Mouse (Mus musculus) liver, embryonic 11.5 days (tissue): Measurements from ENCODE around the gene Tmem120b. TPM values are rescaled to one million over a fixed set of nuclear protein-coding genes. Genes with fewer than 3 reads are reported as not detected.
A peak's percentile ranks its signal among the peaks of the same experiment; 100 is the strongest.

Experiments used
- ATAC-seq: fragments of 200-750 bp; cut with Nextera tagmentation; replicated peaks from 2 replicates; pipeline ENCODE4 v1.8.0; 2017; ENCODE audit warnings: moderate number of reproducible peaks, mild to moderate bottlenecking, moderate TSS enrichment, moderate library complexity; ENCODE audit not compliant: low FRiP score
- DNase-seq: peaks from one replicate; pipeline ENCODE4 v3.0.0-alpha.2; 2017; ENCODE audit warnings: low spot score
- H3K27ac ChIP-seq: fragments of 300-500 bp; sonication (generic); 2 replicates; pipeline ENCODE4 v1.5.1; 2014; ENCODE audit warnings: mild to moderate bottlenecking, low read depth, low read length, control low read depth
- H3K27me3 ChIP-seq: fragments of 300-500 bp; sonication (generic); replicated peaks from 2 replicates; pipeline ENCODE4 v1.6.1; 2014; ENCODE audit warnings: low read length, mixed read lengths; ENCODE audit not compliant: control insufficient read depth, insufficient read depth
- H3K36me3 ChIP-seq: fragments of 300-500 bp; sonication (generic); 2 replicates; pipeline ENCODE4 v1.6.1; 2014; ENCODE audit warnings: mild to moderate bottlenecking, low read length, moderate library complexity, mixed read lengths; ENCODE audit not compliant: control insufficient read depth, insufficient read depth
- H3K4me1 ChIP-seq: fragments of 300-500 bp; sonication (generic); replicated peaks from 2 replicates; pipeline ENCODE4 v1.6.1; 2014; ENCODE audit warnings: low read length, mixed read lengths; ENCODE audit not compliant: control insufficient read depth, insufficient read depth
- H3K4me2 ChIP-seq: fragments of 300-500 bp; sonication (generic); 2 replicates; pipeline ENCODE4 v1.6.1; 2014; ENCODE audit warnings: mild to moderate bottlenecking, control low read depth, moderate library complexity
- H3K4me3 ChIP-seq: fragments of 300-500 bp; sonication (generic); 2 replicates; pipeline ENCODE4 v1.5.1; 2014; ENCODE audit warnings: low read depth, low read length, control low read depth
- H3K9ac ChIP-seq: fragments of 300-500 bp; sonication (generic); 2 replicates; pipeline ENCODE4 v1.6.1; 2014; ENCODE audit warnings: low read depth, low read length, control low read depth
- H3K9me3 ChIP-seq: fragments of 300-500 bp; sonication (generic); 2 replicates; pipeline ENCODE4 v1.6.1; 2016; ENCODE audit warnings: low read length, inconsistent platforms, mixed read lengths; ENCODE audit not compliant: control insufficient read depth
- WGBS: fragments of 180-500 bp; shearing (Covaris S2); extraction: QIAGEN DNeasy Blood & Tissue Kit; methylation state at CpG from one replicate; pipeline ENCODE4 v1.1.7; 2014; 5-methylcytosine and 5-hydroxymethylcytosine counted together
- polyA plus RNA-seq: library from polyadenylated mRNA; unstranded; fragments of >200 nt; fragmentation: Nextera tagmentation; extraction: Ambion mirVana; gene quantifications from 2 replicates; pipeline ENCODE4 v1.2.1, GENCODE M21; 2014

Gene Tmem120b
- polyA plus RNA-seq, result 24.3 and 24.8 TPM in 2 replicates

DNA sequence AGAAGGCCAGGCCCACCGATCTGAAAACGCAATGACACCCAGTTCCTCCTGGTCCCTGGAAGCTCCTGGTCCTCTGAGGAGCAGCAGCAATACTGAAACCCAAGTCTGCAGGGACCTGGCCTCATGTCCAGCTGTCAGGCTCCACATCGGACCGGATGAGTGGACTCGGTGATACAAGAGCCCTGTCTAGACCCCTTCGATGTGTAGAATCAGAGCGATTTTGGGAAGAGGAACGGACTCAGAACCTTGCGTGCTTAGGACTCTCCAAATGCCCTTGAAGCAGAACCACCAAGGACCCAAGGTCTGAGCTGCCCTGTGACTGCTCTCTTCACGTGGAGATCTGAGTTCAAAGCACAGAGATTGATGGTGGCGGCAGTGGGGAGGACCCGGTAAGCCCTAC is at the start of gene Tmem120b:
TSS of gene Tmem120b (plus strand) at position 301 of the 400 bp plus-strand sequence.
- Histone ChIP-seq H3K9me3 (no peaks in the 10 kb centered on the region), H3K9ac (no peak within 1 kb of the TSS), H3K4me2 (no peak within 1 kb of the TSS), H3K27ac (no peak within 1 kb of the TSS), H3K27me3 (no peaks in the 10 kb centered on the region), H3K4me3 (no peak within 1 kb of the TSS), H3K4me1 (no peaks in the 10 kb centered on the region), H3K36me3 (no peaks in the 10 kb centered on the region)
- no peak for DNase-seq
- ATAC-seq, result no peak
- 82% methylated on average over 12 of the region's 12 CpGs for WGBS

DNA sequence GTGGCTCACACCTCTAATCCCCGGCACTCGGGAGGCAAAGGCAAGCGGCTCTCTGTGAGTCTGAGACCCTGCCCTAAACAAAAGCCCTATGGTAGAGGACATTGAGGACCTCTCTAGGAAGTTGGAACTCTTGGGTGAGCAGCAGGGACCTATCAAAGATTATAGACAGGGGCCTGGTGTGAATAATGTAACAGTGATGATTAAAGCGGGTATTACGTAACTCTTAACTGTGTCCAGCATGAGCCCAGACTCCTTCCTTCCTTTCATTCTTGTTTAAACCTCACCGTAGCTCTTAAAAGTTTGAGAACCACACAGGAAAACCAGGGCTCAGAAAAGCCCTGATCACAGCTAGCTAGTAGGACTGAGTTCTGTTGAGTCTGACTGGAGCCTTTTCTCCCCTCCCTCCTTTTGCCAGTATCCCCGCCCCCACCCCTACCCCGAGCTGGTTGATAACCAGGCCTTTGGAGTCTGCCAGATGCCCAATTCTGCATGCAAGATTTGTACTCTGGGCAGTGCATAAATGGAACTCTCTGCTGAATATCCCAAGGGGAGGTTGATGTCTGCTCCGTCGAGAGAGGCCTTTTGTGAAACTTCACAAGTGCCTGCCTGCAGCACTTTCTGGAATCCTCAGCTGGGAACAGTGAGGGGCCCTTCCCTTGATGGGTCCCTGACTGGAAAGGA is 48.7 kb upstream of the Tmem120b start:
- H3K36me3 ChIP-seq, result no peaks in the 10 kb centered on the region
- peaks cover 32% of the 10 kb centered on the region for H3K4me1 ChIP-seq
- H3K9me3 ChIP-seq, result no peaks in the 10 kb centered on the region
- H3K4me2 ChIP-seq, result peak overlapping the region; percentile 23
- H3K9ac ChIP-seq, result peak overlapping the region; percentile 22; the same call in 1 of the 2 replicates
- DNase-seq, result no peak
- peak overlapping the region; percentile 62; the same call in 1 of the 2 replicates for H3K27ac ChIP-seq
- H3K27me3 ChIP-seq, result no peaks in the 10 kb centered on the region
- ATAC-seq, result no peak
- 45% methylated on average over 10 of the region's 10 CpGs for WGBS
- H3K4me3 ChIP-seq, result no peak overlapping the region

DNA sequence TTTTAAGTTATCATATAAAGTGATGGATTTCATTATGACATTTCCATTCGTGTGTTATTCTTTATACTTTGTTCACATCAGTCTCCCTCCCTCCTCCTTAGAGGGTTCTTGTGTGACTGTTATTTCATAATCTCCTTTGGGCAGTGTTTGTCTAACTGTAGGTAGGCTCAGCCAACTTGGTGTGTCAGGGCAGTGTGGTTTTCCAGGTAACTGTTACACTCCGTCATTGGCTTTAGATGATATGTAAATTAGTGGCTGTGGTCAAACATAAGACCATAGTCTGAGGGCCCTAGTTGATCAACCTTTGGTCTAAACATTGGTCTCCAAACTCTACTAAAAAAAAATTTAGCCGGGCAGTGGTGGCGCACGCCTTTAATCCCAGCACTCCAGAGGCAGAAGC is 47.8 kb upstream of the Tmem120b start:
- Histone ChIP-seq H3K4me3 (no peak overlapping the region), H3K27ac (no peak overlapping the region), H3K9me3 (no peaks in the 10 kb centered on the region), H3K4me1 (peaks cover 31% of the 10 kb centered on the region), H3K9ac (no peak overlapping the region), H3K36me3 (no peaks in the 10 kb centered on the region), H3K27me3 (no peaks in the 10 kb centered on the region), H3K4me2 (no peak overlapping the region)
- DNase-seq (no peak), ATAC-seq (no peak)
- 82% methylated on average over 5 of the region's 5 CpGs for WGBS

DNA sequence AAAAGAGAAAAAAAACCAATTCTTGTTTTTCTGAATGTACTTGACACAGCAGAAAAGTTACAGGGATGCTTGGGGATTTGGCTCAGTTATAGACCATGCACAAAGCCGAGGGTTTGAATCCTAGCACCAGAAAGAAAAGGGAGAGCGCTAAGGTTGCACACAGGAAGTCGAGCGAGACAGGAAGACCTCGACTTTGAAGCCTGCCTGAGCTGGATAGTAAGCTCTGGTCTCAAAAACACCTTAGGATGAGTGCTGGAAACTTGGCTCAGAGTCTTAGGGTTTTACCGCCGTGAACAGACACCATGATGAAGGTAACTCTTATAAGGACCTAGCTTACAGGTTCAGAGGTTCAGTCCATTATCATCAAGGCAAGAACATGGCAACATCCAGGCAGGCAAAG is 46.8 kb upstream of the Tmem120b start:
- Histone ChIP-seq H3K4me3 (no peak overlapping the region), H3K27me3 (no peaks in the 10 kb centered on the region), H3K36me3 (no peaks in the 10 kb centered on the region), H3K9ac (no peak overlapping the region), H3K4me2 (no peak overlapping the region), H3K9me3 (no peaks in the 10 kb centered on the region), H3K4me1 (peaks cover 24% of the 10 kb centered on the region), H3K27ac (no peak overlapping the region)
- ATAC-seq (no peak), DNase-seq (no peak)
- 71% methylated on average over 7 of the region's 7 CpGs for WGBS

DNA sequence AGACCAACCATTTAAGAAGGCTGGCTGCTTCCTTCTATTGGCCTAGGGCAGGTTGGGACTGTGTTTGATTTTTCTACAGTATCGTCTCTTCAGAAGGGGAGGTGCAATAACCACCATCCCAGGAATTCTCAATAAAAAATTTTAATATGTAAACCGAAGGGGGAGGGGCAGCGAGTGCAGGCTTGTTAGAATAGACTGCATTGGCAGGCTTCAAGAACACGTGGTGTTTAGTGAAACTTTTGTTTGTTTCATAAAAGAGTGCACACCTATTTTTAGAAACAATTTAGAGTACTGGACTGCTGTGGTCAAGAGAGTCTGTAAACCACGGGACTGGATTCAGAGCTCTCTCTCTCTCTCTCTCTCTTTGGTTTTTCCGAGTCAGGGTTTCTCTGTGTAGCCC is 45.2 kb upstream of the Tmem120b start:
- Histone ChIP-seq H3K27ac (no peak overlapping the region), H3K36me3 (no peaks in the 10 kb centered on the region), H3K4me3 (no peak overlapping the region), H3K27me3 (no peaks in the 10 kb centered on the region), H3K4me1 (peaks cover 23% of the 10 kb centered on the region), H3K9me3 (no peaks in the 10 kb centered on the region), H3K9ac (no peak overlapping the region), H3K4me2 (no peak overlapping the region)
- DNase-seq (no peak), ATAC-seq (no peak)
- WGBS, result 67% methylated on average over 6 of the region's 6 CpGs

DNA sequence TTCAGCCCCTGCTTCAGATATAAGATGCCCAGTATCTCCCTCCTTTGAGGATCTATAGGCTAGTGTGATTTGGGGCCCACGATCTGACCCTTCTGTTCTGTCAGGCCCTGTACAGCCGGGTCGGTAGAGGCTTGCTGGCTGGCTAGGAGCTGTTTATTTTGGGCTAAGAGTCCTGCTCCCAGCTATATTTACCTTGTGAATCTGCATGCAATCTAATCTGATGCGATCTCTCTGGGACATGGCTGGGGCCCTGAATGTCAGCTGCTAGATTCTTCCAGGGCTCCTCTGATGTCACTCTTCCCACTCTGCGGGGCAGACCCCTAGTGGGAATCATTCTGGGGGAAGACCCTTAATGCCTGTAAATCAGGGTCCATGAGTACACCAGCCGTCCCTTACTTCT is 43.9 kb upstream of the Tmem120b start:
- Histone ChIP-seq H3K9me3 (no peaks in the 10 kb centered on the region), H3K4me1 (peaks cover 13% of the 10 kb centered on the region), H3K36me3 (peaks cover 3% of the 10 kb centered on the region; the same call in 1 of the 2 replicates), H3K4me3 (no peak overlapping the region), H3K4me2 (no peak overlapping the region), H3K27me3 (no peaks in the 10 kb centered on the region), H3K27ac (no peak overlapping the region), H3K9ac (no peak overlapping the region)
- WGBS, result 77% methylated on average over 6 of the region's 6 CpGs
- no peak for DNase-seq
- no peak for ATAC-seq

DNA sequence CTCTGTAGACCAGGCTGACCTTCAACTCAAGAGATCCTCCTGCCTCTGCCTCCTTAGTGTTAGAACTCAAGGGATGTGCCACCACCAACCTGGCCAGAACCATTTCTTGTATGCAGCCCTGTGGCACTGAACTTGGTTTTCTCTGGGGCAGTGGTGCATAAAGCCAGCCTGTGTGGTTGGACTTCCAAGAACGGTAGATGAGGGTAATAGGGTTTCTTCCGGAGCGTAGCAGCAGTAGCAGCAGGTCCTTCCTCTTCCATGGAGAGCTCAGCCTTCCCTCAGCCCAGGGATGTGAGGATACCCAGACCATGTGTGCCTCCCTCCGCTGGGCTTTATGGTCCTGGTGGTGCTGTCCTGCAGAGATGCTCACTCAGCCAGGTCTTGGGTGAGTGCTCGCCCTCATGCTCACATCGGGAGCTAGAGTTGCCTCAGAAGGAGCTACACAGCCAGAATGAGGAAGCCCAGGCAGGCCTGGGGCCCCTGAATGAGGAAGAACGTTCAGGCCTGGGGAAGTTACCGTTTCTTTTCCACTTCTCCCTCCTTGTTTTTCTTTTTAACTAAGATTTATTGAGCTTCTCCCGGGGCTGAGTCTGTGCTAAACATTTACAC is 43.1 kb upstream of the Tmem120b start:
- H3K36me3 ChIP-seq, result peaks cover 5% of the 10 kb centered on the region; the same call in 1 of the 2 replicates
- H3K9ac ChIP-seq, result no peak overlapping the region
- WGBS, result 48% methylated on average over 9 of the region's 9 CpGs
- H3K4me2 ChIP-seq, result no peak overlapping the region; the same call in 1 of the 2 replicates
- H3K9me3 ChIP-seq, result no peaks in the 10 kb centered on the region
- H3K27ac ChIP-seq, result no peak overlapping the region; the same call in 1 of the 2 replicates
- H3K27me3 ChIP-seq, result no peaks in the 10 kb centered on the region
- DNase-seq, result no peak
- no peak for ATAC-seq
- peaks cover 6% of the 10 kb centered on the region for H3K4me1 ChIP-seq
- H3K4me3 ChIP-seq, result no peak overlapping the region

DNA sequence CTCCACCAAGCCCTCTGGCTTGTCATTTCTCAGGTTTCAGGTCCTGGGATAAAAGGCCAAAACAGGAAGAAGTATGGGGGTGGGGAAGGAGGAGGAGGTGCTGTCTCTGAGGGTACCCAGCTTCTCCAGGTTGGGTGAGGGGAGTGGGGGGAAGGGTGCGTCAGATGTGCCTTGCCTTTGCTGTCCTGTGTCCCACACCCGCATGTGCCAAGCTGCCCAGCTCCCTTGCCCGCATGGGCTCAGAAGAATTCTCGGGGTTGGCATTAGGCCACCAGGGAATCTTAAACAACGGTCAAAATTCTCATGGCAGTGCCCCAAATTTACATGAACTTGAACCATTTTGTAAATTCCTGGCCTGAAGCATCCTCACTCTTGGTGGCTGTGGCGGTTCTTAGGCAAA is 41.8 kb upstream of the Tmem120b start:
- Histone ChIP-seq H3K27me3 (no peaks in the 10 kb centered on the region), H3K4me3 (no peak overlapping the region), H3K4me2 (no peak overlapping the region), H3K9me3 (no peaks in the 10 kb centered on the region), H3K36me3 (peaks cover 5% of the 10 kb centered on the region; the same call in 1 of the 2 replicates), H3K27ac (no peak overlapping the region), H3K9ac (no peak overlapping the region), H3K4me1 (peaks cover 4% of the 10 kb centered on the region)
- WGBS, result 73% methylated on average over 6 of the region's 6 CpGs
- DNase-seq (no peak), ATAC-seq (no peak)

DNA sequence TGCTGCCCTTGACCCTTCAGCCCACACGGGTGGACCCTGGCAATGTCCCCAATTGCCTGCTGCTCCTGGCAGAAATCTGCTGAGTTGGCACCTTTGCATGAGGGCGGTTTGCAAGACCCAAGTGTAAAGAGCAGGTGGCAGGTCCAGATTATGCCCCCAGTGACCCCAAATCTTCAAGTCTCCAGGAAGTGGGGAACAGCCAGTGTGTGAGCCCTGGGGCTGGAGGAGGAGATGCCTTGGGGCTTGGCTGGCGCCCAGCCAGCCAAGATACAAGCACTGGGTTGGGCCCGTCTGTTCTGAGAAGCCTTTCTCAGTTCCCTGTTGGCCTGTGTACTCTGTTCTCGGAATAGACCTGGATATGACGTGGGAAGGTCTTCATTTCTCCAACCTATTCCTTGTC is 40.8 kb upstream of the Tmem120b start:
- H3K36me3 ChIP-seq, result peaks cover 5% of the 10 kb centered on the region; the same call in 1 of the 2 replicates
- no peaks in the 10 kb centered on the region for H3K27me3 ChIP-seq
- ATAC-seq (0 out of 2 replicates have a peak, but pooled peaks have one; percentile 20), DNase-seq (no peak)
- WGBS, result 59% methylated on average over 6 of the region's 6 CpGs
- H3K27ac ChIP-seq, result no peak overlapping the region
- H3K4me3 ChIP-seq, result no peak overlapping the region
- H3K4me2 ChIP-seq, result no peak overlapping the region
- H3K9me3 ChIP-seq, result no peaks in the 10 kb centered on the region
- peaks cover 4% of the 10 kb centered on the region for H3K4me1 ChIP-seq
- H3K9ac ChIP-seq, result no peak overlapping the region
